Mouse (Mus musculus) spleen, postnatal 4 days (tissue): ENCODE data around the gene Slc35a5.
A peak's percentile ranks its signal among the peaks of the same experiment; 100 is the strongest.

ENCODE experiments used
- DNase-seq, 2 experiments: peaks; one replicate each; pipeline ENCODE4 v3.0.0; 2022; ENCODE audit warnings: low spot score in 2 of 2

Slc35a5 gene

DNA sequence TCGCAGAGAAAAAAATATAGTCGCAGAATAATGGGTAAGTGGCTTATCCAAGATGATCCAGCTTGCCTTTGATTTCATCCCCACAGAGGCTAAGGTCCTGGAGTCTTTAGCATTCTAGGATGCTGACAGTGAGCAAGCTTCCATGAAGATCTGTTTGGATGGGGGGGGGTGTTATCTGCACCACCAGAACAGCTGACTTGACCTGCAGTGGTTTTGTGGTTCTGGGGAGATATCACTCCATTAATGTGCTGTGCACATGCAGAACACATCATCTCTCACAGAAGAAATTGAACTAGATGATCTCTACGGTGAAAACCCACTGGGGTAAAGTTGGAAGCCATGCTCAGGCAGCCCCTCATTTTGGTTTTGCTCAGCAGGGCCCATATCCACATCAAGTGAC, 41.3 kb downstream of the Slc35a5 start:
- DNase-seq = no peak

DNA sequence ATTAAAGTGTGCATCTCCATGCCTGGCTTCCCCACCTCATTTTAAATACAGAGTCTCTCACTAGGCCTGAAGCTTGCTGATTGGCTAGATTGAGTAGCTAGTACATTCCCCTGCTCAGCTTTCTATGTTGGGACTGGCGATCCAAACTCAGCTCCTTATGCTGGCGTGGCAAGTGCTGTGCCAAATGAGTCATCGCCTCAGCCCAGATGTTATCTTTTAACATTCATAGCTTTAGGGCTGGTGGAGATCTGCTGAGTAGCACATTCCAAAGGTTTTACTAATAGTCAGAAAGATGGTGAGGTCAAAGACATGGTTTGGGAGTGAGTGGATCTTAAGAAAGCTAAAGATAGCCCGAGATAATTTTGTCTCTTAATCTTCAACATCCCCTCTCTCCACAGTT, 48.0 kb downstream of the Slc35a5 start:
- DNase-seq = no peak

DNA sequence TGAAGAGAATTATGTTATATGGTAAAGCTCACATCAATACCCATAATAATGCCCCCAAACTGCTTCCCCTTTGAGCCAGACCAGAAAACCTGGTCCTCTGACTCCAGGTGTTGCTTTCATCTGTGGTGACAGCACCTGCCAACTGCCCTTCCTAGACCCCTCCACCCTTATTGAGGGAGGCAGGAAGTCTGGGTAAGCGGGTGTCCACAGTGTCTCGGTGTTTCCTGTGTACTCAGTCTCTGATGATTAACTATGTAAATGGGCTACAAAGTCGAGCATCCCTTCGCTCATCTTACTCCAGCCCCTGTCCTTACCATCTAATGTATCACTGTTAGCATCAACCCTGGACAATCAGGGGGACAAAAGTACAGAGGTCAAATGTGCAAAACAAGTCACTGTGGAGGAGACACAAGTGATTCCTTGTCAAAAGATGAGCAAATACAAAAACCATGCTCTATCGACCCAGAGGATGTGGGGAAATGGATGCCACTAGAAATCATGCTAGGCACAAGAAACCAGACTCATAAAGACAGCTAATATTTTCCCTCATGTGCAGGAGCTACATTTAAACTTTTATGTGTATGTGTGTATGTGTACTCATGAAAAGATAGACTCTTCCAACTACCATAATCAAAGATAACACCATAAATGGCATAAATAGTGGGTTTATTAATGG, 50.2 kb downstream of the Slc35a5 start:
- DNase-seq = no peak

DNA sequence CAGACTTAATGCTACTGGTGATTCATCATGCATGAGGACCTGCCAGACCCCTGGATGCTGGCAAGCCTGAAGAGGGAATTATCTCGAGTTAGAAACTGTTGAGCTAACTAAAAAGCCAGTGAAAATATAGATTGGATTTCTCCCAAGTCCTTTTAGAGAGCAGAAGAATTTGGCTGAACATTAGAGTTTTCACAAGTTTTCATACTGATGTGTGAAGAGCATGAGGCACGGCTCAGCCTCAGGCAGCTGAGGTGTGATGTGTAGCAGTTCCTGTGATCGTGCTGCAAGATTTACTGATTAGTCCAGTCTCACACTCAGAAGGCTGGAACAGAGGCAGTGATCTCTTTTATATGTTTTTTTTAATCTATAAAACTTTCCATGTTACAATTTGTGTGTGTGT, 53.5 kb downstream of the Slc35a5 start:
- no peak for DNase-seq

DNA sequence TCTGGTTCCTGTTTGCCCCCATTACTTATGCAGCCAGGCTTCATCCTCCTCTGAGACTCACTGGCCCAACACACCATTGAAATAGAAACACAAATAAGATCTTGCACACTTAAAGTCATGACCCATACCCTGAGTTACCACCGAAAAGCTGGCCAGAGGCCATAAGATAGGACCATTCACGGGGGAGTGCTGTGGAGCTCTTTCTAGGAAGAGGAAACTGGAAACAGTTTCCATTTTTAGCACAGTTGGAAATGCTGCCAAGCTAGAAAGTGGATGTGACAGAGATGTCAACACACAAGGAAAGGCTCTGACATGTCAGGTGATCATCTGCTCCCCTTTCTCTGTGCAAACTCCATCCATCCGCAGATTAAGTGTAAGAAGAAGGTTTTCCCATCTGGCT, 57.6 kb downstream of the Slc35a5 start:
- DNase-seq = no peak

DNA sequence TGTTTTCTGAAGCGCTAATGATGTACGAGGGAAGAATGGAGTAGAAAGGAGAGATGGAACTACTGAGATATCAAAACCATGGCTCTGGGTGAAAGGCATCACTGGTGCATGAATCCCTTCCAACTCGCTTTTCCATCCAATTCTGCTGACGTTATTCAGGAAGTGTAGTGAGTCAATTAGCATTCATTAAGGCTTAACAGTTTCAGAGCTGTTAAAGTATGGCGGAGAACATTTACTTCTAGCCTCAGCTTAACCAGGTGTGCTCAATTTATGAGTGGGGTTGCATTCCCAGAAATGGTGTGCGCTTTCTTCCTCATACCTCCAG, 59.7 kb downstream of the Slc35a5 start:
- no peak for DNase-seq

DNA sequence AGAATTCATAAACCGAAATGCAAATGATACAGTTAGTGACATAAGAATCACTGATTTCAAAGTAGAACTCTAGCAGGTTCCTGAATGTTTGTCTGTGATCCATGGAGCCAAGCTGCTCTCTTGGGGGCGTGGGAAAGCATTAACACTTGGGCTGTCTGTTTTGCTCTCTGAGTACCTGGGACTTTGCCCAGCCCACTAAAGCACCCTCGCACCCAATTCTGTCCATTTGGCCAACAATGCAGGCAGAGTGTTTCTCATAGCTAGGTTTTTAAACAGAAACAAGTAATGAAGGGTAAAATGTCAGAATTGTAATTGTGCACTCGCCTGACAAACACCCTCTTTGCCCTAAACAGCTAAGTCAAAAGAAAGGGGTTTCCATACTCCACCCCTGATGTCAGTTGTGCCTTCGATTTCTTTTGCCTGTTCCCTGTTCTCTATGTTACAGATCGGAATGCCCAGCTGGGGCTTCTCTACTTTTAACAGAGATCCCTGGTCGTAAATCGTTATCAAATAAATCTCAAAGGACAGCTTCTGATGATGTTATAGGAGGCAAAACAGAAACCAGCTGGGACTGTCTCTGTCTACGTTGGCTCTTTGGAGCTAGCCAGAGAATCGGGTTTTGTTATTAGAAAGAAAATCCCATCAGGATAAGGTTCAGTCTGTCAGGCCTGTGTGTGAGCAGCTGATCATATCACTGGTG, 60.2 kb downstream of the Slc35a5 start:
- no peak for DNase-seq

DNA sequence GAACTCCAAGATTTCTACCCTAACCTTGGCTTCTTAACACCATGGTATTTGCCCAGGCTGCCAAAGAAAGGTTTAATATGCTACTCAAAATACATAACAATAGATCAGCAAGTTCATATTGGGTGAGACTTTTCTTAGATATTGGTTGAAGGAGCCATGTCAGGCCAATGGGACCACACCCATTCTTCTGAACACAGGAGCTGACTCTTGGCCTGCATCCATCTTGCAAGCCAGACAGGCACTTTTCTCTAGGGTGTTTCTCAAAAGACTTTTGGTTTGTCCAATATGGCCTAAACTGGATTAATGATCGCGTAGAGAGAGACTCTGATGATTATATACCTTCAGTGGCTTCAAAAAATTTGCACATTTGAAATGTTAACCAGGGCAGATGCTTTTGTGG, 61.0 kb downstream of the Slc35a5 start:
- no peak for DNase-seq

DNA sequence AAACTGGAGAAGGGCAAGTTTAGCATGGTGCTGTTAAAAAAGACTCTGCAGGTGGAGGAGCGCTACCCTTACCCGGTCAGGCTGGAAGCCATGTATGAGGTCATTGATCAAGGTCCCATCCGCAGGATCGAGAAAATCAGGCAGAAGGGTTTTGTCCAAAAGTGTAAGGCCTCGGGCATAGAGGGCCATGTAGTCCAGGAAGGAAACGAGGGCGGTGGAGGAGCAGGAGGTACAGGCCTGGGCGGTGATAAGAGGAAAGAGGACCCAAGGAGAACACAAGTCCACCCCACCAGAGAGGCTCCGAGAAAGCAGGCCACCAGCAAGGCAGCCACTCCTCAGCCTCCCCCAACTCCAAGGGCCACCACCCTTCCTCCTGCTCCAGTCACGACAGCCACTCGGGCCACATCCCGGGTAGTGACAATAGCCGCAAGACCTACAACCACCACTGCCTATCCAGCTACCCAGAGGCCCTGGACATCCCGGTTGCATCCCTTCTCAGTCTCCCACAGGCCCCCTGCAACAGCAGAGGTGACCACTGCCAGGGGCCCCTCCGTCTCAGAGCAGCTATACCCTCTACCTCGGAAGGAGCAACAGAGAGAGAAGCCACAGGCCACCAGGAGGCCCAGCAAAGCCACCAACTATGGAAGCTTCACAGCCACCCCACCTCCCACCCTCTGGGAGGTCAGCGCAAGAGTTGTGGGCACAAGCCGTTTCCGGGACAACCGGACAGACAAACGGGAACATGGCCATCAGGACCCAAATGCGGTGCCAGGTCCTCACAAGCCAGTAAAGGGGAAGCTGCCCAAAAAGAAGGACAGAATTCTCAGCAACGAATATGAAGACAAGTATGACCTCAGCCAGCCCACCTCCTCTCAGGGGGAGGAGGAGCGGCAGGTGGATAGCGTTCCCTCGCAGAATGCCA, 62.7 kb downstream of the Slc35a5 start:
- no peak for DNase-seq

DNA sequence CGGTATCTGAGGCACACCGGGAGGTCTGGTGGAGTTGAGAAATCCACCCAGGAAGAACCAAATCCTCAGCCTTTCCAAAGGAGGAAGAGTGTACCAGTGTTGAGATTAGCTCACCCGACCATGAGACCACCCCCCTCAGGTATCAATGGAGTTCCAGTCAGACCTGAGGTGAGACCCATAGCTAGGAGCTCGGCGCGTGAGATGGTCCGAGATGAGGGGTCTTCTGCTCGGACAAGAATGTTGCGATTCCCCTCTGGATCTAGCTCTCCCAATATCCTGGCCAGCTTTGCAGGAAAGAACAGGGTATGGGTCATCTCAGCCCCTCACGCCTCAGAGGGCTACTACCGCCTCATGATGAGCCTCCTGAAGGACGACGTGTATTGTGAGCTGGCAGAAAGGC, 63.5 kb downstream of the Slc35a5 start:
- DNase-seq = no peak

DNA sequence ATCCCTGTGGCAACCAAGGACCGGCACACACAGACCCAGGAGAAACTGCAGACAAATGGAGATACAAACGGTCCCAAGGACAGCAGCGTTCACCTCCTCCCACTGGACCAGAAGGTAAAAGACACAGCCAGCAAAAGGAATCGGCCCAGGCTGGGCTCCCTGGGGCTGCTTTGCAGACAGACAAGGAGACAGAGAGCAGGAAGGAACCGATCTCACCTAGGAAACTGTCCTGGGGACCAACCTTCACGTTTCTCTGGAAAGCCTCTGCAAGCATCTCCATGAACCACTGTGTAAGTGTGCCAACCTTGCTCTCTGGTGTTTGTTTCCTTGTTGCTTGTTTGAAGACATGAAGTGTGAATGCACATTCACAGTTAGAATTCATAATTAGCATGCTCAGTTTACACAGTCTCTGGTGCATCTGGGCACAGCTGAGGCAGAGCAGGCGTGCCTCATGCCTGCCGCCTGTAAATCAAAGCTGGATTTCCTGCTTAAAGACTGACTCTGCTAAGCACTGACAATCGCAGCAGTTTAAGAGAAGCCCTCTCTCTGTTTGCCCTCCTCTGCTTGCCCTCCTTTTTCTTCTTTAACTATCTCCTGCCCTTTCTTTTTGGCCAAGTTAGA, 64.3 kb downstream of the Slc35a5 start:
- DNase-seq = no peak

DNA sequence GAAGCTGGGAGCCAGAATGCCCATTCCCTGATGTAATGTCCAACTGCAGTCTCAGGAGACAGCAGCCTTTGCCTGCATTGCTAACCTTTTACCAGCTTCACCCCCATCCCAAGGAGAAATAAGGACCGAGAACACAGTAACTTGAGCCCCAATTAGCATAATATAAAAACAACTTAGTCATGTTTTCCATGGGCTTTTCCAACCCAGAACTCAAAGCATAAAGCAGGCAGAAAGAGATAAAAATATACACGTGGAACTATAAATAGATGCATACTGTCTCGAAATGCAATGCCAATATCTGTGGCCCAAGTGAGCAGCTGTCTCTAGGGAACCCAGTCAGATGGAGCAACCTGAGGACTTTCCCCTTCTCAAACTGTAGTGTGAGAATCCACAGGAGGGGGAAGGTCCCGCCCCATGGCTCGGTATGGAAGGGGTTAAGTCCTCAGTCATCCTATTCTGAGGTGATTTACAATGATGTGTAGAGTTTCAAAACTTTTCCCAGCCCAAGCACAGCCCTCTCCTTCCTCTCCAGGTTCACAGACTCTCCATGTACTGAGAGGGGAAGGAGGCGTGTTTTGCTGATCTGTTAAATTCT, 65.3 kb downstream of the Slc35a5 start, which contains the start of gene Ccdc80:
TSS of gene Ccdc80 (plus strand) at position 266 of the 595 bp plus-strand sequence.
- DNase-seq = no peak

DNA sequence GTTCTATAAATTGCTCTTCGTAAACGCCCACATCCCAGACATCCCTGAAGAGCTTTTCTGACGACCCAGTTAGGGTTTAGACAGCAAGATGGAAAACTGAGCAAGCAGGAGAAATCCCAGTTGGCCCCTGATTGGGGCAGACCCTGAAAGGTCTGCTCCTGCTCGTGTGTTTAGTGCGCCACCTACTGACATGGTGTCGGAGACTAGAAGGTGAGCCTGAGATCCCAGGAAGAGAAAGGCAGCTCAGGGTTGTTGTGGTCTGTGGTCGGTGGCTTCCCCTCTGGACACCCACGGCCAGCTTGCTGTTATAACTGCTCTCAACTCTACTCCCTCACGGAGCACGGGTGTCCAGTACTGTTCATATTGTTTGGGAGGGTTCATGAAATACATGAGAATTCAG, 68.5 kb downstream of the Slc35a5 start:
- DNase-seq = peak; percentile 51 to 78
